Mouse (Mus musculus) heart, adult 2 months (tissue): ENCODE results near the gene Parpbp.

Experiments used
- CTCF ChIP-seq: fragments of 200-600 bp; IDR thresholded peaks from 2 replicates; pipeline ENCODE4 v1.8.1; 2022; ENCODE audit warnings: antibody characterized with exemption, mild to moderate bottlenecking, moderate library complexity
- EP300 ChIP-seq: fragments of 200-500 bp; IDR thresholded peaks from 2 replicates; pipeline ENCODE4 v1.6.1; 2011; ENCODE audit warnings: low read depth, low read length, control low read depth; ENCODE audit not compliant: insufficient read depth
- POLR2A ChIP-seq: fragments of 200-500 bp; IDR thresholded peaks from 2 replicates; pipeline ENCODE4 v1.6.1; 2011; ENCODE audit warnings: mild to moderate bottlenecking, low read depth, low read length, control low read depth; ENCODE audit not compliant: insufficient read depth

DNA sequence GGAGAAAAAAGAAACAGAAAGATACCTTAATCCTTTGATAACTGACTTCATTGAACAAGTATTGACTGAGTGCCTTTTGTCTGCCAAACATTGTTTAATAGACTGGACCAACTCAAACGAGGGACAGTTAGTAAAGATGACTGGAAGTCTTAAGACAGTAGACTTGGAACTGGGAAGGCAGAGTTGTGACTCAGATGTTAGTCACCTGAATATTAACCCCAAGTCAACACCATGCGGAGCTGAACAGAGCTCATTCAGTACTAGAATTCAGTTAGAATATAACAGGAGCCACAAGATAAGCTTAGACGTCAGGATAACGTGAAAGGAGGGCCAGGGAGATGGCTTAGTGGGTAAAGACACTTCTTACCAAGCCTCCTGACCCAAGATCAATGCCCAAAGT lies 3.6 kb upstream of the Parpbp start:
- TF ChIP-seq EP300 (no peak), CTCF (no peak), POLR2A (no peak)
